In genomic region chr9:66181826-66182678, GRCm38 (mm10) we compare ENCODE assay signal across 12 mouse cellular contexts. TPM values are rescaled to one million over a fixed set of nuclear protein-coding genes. Genes with fewer than 3 reads are reported as not detected.
A peak's percentile ranks its signal among the peaks of the same experiment; 100 is the strongest.
DNase-seq lines count a peak whose midpoint lies in the region; ATAC-seq and TF ChIP-seq lines count a peak whose summit lies in the region.
"Had no signal": no experiment of that assay in that cellular context is flagged by ENCODE, and none has a peak within 500 bp of the region (broad histone marks: within the 10 kb centered on the region; RNA-seq: fewer than 3 reads in every experiment).

No protein-coding gene starts in this region.

- H3K36me3 ChIP-seq in heart, embryonic 11.5 days (ENCODE audit: control insufficient read depth, insufficient read depth, low read length), result no peaks in the 10 kb centered on the region
- H3K36me3 ChIP-seq in kidney, adult 2 months (ENCODE audit: control insufficient read depth, insufficient read depth, low read length), result no peaks in the 10 kb centered on the region
- H3K36me3 ChIP-seq: hindbrain, embryonic 12.5 days had no signal

- 12% methylated on average over 11 of the region's 11 CpGs for WGBS in heart, embryonic 11.5 days (ENCODE audit: insufficient replicate concordance)
- WGBS in kidney, adult 2 months, result 73% methylated on average over 11 of the region's 11 CpGs

- no peaks in the 10 kb centered on the region for H3K27me3 ChIP-seq in heart, embryonic 11.5 days (ENCODE audit: control insufficient read depth, insufficient read depth, low read length)
- no peaks in the 10 kb centered on the region for H3K27me3 ChIP-seq in kidney, adult 2 months (replicated peaks; ENCODE audit: control insufficient read depth, insufficient read depth, low read length)
- H3K27me3 ChIP-seq: hindbrain, embryonic 12.5 days had no signal

- H3K4me2 ChIP-seq in heart, embryonic 11.5 days, result peak overlapping the region; percentile 37
- H3K4me2 ChIP-seq: hindbrain, embryonic 12.5 days had no signal

- peak; percentile 83 for ATAC-seq in heart, embryonic 11.5 days (replicated peaks; ENCODE audit: insufficient number of reproducible peaks, low FRiP score, low TSS enrichment)
- peak; percentile 79 for ATAC-seq in erythroid progenitor cell, adult 5-6 weeks (replicated peaks; ENCODE audit: low FRiP score, poor library complexity, severe bottlenecking)
- peak; percentile 76 for ATAC-seq in megakaryocyte progenitor cell, adult 5-6 weeks (replicated peaks; ENCODE audit: poor library complexity)
- ATAC-seq: forebrain, postnatal 0 days had no signal

- peak overlapping the region; percentile 17; the same call in 1 of the 2 replicates for H3K9ac ChIP-seq in heart, embryonic 11.5 days (ENCODE audit: low read depth, low read length)
- H3K9ac ChIP-seq: forebrain, postnatal 0 days; hindbrain, embryonic 12.5 days had no signal

- DNase-seq in heart, adult 8-10 months (ENCODE audit: low spot score), result no peak
- peak; percentile 89 for DNase-seq in MEL-GATA-1-ER (ENCODE audit: extremely low read depth, low read depth)
- no peak for DNase-seq in adrenal gland, postnatal 4 days (ENCODE audit: low spot score in 2 of 2)
- DNase-seq in kidney, adult 2 months, result no peak
- no peak for DNase-seq in kidney, postnatal 10 days
- DNase-seq: B cell, adult 2 months; forebrain, postnatal 0 days had no signal

- peak overlapping the region; percentile 88 for H3K27ac ChIP-seq in heart, embryonic 11.5 days (ENCODE audit: low read depth, low read length)
- no peak overlapping the region for H3K27ac ChIP-seq in kidney, adult 2 months (ENCODE audit: insufficient read depth, low read depth, low read length)
- H3K27ac ChIP-seq: hindbrain, embryonic 12.5 days; macrophage had no signal

- H3K9me3 ChIP-seq in heart, embryonic 11.5 days (replicated peaks; ENCODE audit: control insufficient read depth, low read length), result no peaks in the 10 kb centered on the region
- H3K9me3 ChIP-seq: hindbrain, embryonic 12.5 days had no signal

- TF ChIP-seq POLR2A in kidney, adult 2 months (IDR thresholded peaks at IDR 0.05; ENCODE audit: low read depth, low read length), result no peak

- no peak overlapping the region for H3K4me3 ChIP-seq in heart, embryonic 11.5 days (ENCODE audit: low read depth, low read length)
- H3K4me3 ChIP-seq in kidney, adult 2 months (ENCODE audit: insufficient read depth, low read depth, low read length), result no peak overlapping the region
- H3K4me3 ChIP-seq: hindbrain, embryonic 12.5 days had no signal

- H3K4me1 ChIP-seq in heart, embryonic 11.5 days (ENCODE audit: control insufficient read depth, insufficient read depth, low read length), result peaks cover 31% of the 10 kb centered on the region
- no peaks in the 10 kb centered on the region for H3K4me1 ChIP-seq in kidney, adult 2 months (ENCODE audit: control insufficient read depth, insufficient read depth, low read length)

- TF ChIP-seq CTCF in kidney, adult 2 months (conservative IDR thresholded peaks at IDR 0.05; ENCODE audit: insufficient read depth, insufficient read length, low read depth, low read length), result no peak

RNA-seq across cellular contexts. Expression of gene Dapk2, which starts 24.0 kb away (rescaled TPM):
- 9.8 and 11.2 TPM in 2 replicates for polyA plus RNA-seq in heart, embryonic 11.5 days (2014; fragmentation: Nextera tagmentation; extraction: Ambion mirVana)
- total RNA-seq in heart, adult 8-10 months (2022), result 1 to 10 TPM; 3.5 to 8.0 (median 4.8) TPM
- 19.8 and 31.0 TPM in 2 replicates for total RNA-seq in erythroid progenitor cell, adult 5-6 weeks (2015; ENCODE audit: low replicate concordance)
- 25.5 and 51.6 TPM in 2 replicates for total RNA-seq in erythroid progenitor cell, adult 5-6 weeks (2017; ENCODE audit: low replicate concordance)
- 0.84 and 0.90 TPM in 2 replicates for total RNA-seq in megakaryocyte progenitor cell, adult 5-6 weeks (2015)
- total RNA-seq in megakaryocyte progenitor cell, adult 5-6 weeks (2017), result 0.83 and 2.5 TPM in 2 replicates
- 1 to 10 TPM; 7.6 to 9.7 TPM for total RNA-seq in adrenal gland, postnatal 4 days (2021)
- 10.8 and 11.8 TPM in 2 replicates for polyA plus RNA-seq in kidney, adult 2 months (2012; rRNA removed)

RNA-seq across cellular contexts. Expression of gene Ciao2a, which starts 55.6 kb away (rescaled TPM):
- polyA plus RNA-seq in heart, embryonic 11.5 days (2014; fragmentation: Nextera tagmentation; extraction: Ambion mirVana), result 178 and 181 TPM in 2 replicates
- total RNA-seq in heart, adult 8-10 months (2022), result 10 to 100 TPM; 63.2 to 72.4 (median 71.0) TPM
- 84.3 and 120 TPM in 2 replicates for total RNA-seq in erythroid progenitor cell, adult 5-6 weeks (2015; ENCODE audit: low replicate concordance)
- 36.8 and 53.8 TPM in 2 replicates for total RNA-seq in erythroid progenitor cell, adult 5-6 weeks (2017; ENCODE audit: low replicate concordance)
- total RNA-seq in megakaryocyte progenitor cell, adult 5-6 weeks (2015), result 306 and 323 TPM in 2 replicates
- 166 and 204 TPM in 2 replicates for total RNA-seq in megakaryocyte progenitor cell, adult 5-6 weeks (2017)
- total RNA-seq in adrenal gland, postnatal 4 days (2021), result 100 to 1,000 TPM; 103 TPM
- polyA plus RNA-seq in kidney, adult 2 months (2012; rRNA removed), result 23.3 and 39.9 TPM in 2 replicates

RNA-seq across cellular contexts. Expression of gene Snx1, which starts 55.7 kb away (rescaled TPM):
- polyA plus RNA-seq in heart, embryonic 11.5 days (2014; fragmentation: Nextera tagmentation; extraction: Ambion mirVana), result 71.7 and 73.5 TPM in 2 replicates
- total RNA-seq in heart, adult 8-10 months (2022), result 10 to 100 TPM; 21.3 to 25.8 (median 24.0) TPM
- 67.1 and 84.0 TPM in 2 replicates for total RNA-seq in erythroid progenitor cell, adult 5-6 weeks (2015; ENCODE audit: low replicate concordance)
- total RNA-seq in erythroid progenitor cell, adult 5-6 weeks (2017; ENCODE audit: low replicate concordance), result 81.5 and 97.5 TPM in 2 replicates
- 54.4 and 54.8 TPM in 2 replicates for total RNA-seq in megakaryocyte progenitor cell, adult 5-6 weeks (2015)
- total RNA-seq in megakaryocyte progenitor cell, adult 5-6 weeks (2017), result 104 and 107 TPM in 2 replicates
- 100 to 1,000 TPM; 107 to 111 TPM for total RNA-seq in adrenal gland, postnatal 4 days (2021)
- 74.3 and 76.7 TPM in 2 replicates for polyA plus RNA-seq in kidney, adult 2 months (2012; rRNA removed)
